Mouse (Mus musculus): Measurements from ENCODE around the gene Higd1c. TPM values are rescaled to one million over a fixed set of nuclear protein-coding genes. Genes with fewer than 3 reads are reported as not detected.
"Not testable (repeated sequence)": the region's sequence is repeated elsewhere in the genome, so short reads cannot be mapped to it uniquely, and the experiment has no call there.

Higd1c gene
- polyA plus RNA-seq, 1 experiment from 2014 or later = not detected

DNA sequence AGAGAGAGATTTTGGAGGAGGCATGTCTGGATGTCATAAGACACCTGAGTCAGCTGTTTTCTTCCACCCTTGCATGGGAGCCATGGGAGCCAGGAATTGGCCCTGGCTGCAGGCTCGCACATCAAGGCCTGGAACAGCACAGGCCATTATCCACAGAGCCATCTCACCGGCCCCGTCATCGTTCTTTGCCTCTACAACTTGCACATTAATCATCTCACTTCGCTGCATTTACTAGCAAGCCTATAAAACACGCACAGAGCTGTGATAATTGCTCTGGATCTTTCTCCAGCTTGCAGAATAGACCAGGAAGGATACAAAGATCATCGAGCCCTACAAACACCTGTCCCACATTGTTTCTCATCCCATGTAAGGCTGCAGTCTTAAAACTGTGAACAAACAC, 33.6 kb upstream of the Higd1c start:
- no peaks in the 10 kb centered on the region for H3K4me1 ChIP-seq (ENCODE audit: control insufficient read depth, insufficient read depth, low read length)
- 73% methylated on average over 7 of the region's 7 CpGs for WGBS
- no peak overlapping the region for H3K4me3 ChIP-seq (ENCODE audit: low read depth, low read length)
- no peaks in the 10 kb centered on the region for H3K9me3 ChIP-seq (ENCODE audit: control insufficient read depth, low read length)
- H3K4me2 ChIP-seq (ENCODE audit: low read depth) = no peak overlapping the region
- DNase-seq (ENCODE audit: low spot score) (no peak), ATAC-seq (ENCODE audit: insufficient read depth, low FRiP score, low TSS enrichment) (no peak)
- H3K27me3 ChIP-seq (ENCODE audit: control insufficient read depth, insufficient read depth, low read length) = no peaks in the 10 kb centered on the region
- H3K36me3 ChIP-seq (ENCODE audit: control insufficient read depth, insufficient read depth, low read length) = no peaks in the 10 kb centered on the region
- H3K27ac ChIP-seq (ENCODE audit: low read depth, low read length) = no peak overlapping the region
- no peak overlapping the region for H3K9ac ChIP-seq (ENCODE audit: low read length)

DNA sequence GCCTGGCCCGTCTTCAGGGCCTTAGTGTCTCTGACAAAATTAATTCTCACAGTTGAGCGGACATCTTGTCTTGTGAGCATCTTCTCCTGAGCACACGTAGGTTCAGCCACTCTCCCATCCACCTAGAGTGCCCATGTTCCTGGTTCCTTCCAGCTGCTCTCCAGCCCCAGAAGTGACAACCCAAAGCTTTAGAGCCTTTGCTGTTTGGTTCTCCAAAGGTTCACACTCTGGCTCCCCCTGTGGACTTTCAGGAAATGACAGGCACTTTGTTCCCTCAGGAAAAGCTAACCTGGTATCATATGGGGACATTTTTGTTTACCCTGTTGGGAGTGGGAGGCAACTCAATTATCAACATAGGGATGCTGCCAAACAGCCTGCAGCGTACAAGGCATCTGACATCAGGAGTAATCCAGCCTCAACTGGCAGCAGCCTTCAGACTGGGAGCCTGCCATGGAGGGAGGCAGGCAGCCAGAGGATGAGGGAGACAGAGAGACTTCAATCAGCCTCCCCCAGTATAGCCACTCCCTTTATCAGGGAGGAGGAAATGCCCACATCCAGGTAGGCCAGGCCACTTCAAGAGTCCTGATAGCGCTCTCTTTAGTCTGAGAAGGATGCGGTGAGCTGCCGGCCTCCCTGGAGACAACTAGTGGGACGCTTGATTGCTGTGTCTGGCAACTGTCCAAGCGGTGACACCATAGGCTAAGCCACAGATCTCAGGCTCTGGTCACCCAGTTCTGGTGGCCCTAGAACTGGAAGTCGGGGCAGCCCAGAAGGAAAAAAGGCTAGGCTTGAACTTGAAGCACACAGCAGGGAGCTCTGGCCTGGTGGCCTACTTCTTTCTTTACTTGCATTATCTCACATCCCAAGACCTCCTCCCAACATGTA, 32.0 kb upstream of the Higd1c start:
- H3K9me3 ChIP-seq (ENCODE audit: control insufficient read depth, low read length); ATAC-seq (ENCODE audit: insufficient read depth, low FRiP score, low TSS enrichment); DNase-seq (ENCODE audit: low spot score); H3K27ac ChIP-seq (ENCODE audit: low read depth, low read length); H3K4me1 ChIP-seq (ENCODE audit: control insufficient read depth, insufficient read depth, low read length); H3K4me2 ChIP-seq (ENCODE audit: low read depth); H3K27me3 ChIP-seq (ENCODE audit: control insufficient read depth, insufficient read depth, low read length); H3K4me3 ChIP-seq (ENCODE audit: low read depth, low read length); H3K36me3 ChIP-seq (ENCODE audit: control insufficient read depth, insufficient read depth, low read length); H3K9ac ChIP-seq (ENCODE audit: low read length): not testable (repeated sequence)
- 25% methylated on average over 2 of the region's 10 CpGs for WGBS

DNA sequence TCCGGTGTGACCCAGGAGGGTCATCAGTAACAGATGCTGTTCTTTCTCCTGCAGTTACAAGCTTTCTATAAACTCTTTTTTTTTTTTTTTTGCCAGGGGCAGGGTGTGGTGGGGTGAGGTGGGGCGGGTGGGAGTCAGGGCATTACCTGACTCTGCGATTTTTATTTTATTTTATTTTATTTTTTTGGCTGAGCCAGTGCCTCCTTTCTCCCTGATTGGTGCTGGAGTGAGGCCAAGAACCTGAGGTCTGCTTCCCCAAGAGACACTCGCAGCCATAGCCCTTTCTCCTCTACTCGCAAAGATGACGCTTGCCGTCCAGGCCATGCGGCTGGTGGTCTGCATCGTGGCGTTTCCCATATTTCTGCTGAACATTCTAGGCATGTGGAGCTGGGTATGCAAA, 29.7 kb upstream of the Higd1c start, which contains the start of gene Mettl7a3:
Gene Mettl7a3, plus strand, starts transcription at position 301 of the 400 bp plus-strand sequence.
- no peak within 1 kb of the TSS for H3K4me3 ChIP-seq (ENCODE audit: low read depth, low read length)
- no peak for ATAC-seq (ENCODE audit: insufficient read depth, low FRiP score, low TSS enrichment)
- 82% methylated on average over 10 of the region's 10 CpGs for WGBS
- no peaks in the 10 kb centered on the region for H3K4me1 ChIP-seq (ENCODE audit: control insufficient read depth, insufficient read depth, low read length)
- no peaks in the 10 kb centered on the region for H3K36me3 ChIP-seq (ENCODE audit: control insufficient read depth, insufficient read depth, low read length)
- no peaks in the 10 kb centered on the region for H3K9me3 ChIP-seq (ENCODE audit: control insufficient read depth, low read length)
- H3K27ac ChIP-seq (ENCODE audit: low read depth, low read length) = no peak within 1 kb of the TSS
- DNase-seq (ENCODE audit: low spot score) = no peak
- no peaks in the 10 kb centered on the region for H3K27me3 ChIP-seq (ENCODE audit: control insufficient read depth, insufficient read depth, low read length)
- H3K9ac ChIP-seq (ENCODE audit: low read length) = no peak within 1 kb of the TSS
- no peak within 1 kb of the TSS for H3K4me2 ChIP-seq (ENCODE audit: low read depth)

DNA sequence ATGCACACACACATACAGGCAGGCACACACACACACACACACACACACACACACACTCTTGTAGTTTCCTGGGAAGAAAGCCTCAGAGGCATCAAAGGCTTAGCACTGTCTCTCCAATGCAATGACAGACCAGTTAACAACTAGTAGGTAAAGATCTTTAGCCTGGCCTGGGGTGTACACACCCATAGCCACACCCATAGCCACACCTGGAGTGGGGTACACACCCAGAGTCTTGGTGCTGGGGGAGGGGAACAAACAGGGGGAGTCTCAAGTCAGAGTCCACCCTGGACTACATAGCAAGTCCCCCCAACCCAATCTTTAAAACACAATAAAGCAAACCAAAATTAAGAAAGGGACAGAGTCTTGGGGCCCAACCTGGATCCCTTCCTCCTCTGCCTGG, 27.0 kb upstream of the Higd1c start:
- H3K9ac ChIP-seq (ENCODE audit: low read length); H3K9me3 ChIP-seq (ENCODE audit: control insufficient read depth, low read length); H3K4me1 ChIP-seq (ENCODE audit: control insufficient read depth, insufficient read depth, low read length); H3K4me2 ChIP-seq (ENCODE audit: low read depth); H3K4me3 ChIP-seq (ENCODE audit: low read depth, low read length); H3K36me3 ChIP-seq (ENCODE audit: control insufficient read depth, insufficient read depth, low read length); H3K27me3 ChIP-seq (ENCODE audit: control insufficient read depth, insufficient read depth, low read length); H3K27ac ChIP-seq (ENCODE audit: low read depth, low read length); DNase-seq (ENCODE audit: low spot score); ATAC-seq (ENCODE audit: insufficient read depth, low FRiP score, low TSS enrichment): not testable (repeated sequence)

DNA sequence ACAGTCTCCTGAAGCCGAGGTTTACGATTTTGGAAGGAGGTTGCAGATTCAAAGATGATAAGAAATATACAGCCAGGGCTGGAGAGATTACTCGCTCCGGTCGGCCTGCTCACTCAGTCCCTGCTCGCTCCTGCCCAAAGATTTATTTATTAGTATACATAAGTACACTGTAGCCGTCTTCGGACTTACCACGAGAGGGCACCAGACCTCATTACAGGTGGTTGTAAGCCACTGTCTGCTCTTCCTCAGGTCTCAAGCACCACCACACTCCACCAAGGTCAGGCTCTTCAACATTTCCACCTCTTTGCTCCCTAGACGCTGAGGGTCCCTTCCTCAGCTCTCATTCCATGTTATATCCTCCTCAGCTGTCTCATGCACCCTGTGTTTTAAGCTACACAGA, 26.5 kb upstream of the Higd1c start:
- not testable (repeated sequence) for ATAC-seq (ENCODE audit: insufficient read depth, low FRiP score, low TSS enrichment); DNase-seq (ENCODE audit: low spot score); H3K9ac ChIP-seq (ENCODE audit: low read length); H3K27me3 ChIP-seq (ENCODE audit: control insufficient read depth, insufficient read depth, low read length); H3K4me1 ChIP-seq (ENCODE audit: control insufficient read depth, insufficient read depth, low read length); H3K9me3 ChIP-seq (ENCODE audit: control insufficient read depth, low read length); H3K4me3 ChIP-seq (ENCODE audit: low read depth, low read length); H3K27ac ChIP-seq (ENCODE audit: low read depth, low read length); H3K4me2 ChIP-seq (ENCODE audit: low read depth); H3K36me3 ChIP-seq (ENCODE audit: control insufficient read depth, insufficient read depth, low read length)
- 40% methylated on average over 10 of the region's 10 CpGs for WGBS

DNA sequence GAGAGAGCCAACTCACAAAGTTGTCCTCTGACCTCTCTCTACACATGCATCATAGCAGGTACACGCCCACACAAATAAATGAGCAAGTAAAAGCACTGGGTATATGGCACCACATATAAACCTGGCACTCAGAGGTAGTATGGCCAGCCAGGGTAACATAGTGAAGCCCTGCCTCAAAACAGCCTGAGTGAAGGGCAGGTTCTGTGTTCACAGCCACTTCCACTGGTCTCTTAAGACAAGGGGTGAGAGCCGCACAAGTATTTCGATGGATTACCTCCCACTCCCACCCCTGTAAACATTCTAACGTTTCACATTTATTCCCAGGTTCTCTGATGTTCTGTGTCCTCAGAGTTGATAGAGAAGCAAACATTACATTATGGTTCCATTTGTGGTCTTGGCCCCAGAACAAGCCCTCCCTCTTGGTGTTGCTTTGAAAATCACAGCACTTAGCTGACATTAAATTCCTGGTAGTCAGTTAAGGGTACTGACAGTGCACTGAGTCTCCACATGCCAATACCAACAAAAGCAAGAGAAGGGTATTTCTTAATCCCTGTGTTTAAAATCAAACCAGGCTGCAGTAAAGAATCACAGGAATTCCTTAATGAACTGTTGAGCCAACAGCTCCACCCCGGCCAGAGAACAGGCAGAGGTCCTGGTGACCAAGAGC, 22.9 kb upstream of the Higd1c start:
- not testable (repeated sequence) for H3K27ac ChIP-seq (ENCODE audit: low read depth, low read length); DNase-seq (ENCODE audit: low spot score); H3K4me1 ChIP-seq (ENCODE audit: control insufficient read depth, insufficient read depth, low read length); H3K9ac ChIP-seq (ENCODE audit: low read length); H3K36me3 ChIP-seq (ENCODE audit: control insufficient read depth, insufficient read depth, low read length); H3K4me3 ChIP-seq (ENCODE audit: low read depth, low read length); H3K9me3 ChIP-seq (ENCODE audit: control insufficient read depth, low read length); H3K27me3 ChIP-seq (ENCODE audit: control insufficient read depth, insufficient read depth, low read length); ATAC-seq (ENCODE audit: insufficient read depth, low FRiP score, low TSS enrichment); H3K4me2 ChIP-seq (ENCODE audit: low read depth)
- 82% methylated on average over 4 of the region's 5 CpGs for WGBS

DNA sequence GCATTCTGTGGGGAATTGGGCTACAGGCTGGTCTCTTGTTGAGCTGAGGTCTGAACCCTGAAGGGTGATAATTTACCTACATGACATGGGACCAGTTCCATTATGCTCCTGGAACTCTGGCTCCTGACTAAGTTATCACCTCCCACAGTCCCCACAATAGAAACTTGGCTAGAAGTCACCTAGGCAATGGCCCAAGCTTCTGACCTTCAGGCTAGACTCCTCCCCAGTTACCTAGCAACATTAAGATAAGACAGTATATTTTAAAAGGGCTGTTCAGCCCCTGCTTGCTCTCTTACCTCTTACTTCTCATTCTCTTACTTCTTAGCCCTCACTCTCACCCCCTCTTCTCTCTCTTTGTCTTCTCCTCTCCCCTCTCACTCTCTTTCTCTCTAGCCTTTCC, 18.9 kb upstream of the Higd1c start:
- H3K27ac ChIP-seq (ENCODE audit: low read depth, low read length) = no peak overlapping the region
- H3K9ac ChIP-seq (ENCODE audit: low read length) = no peak overlapping the region
- H3K36me3 ChIP-seq (ENCODE audit: control insufficient read depth, insufficient read depth, low read length) = no peaks in the 10 kb centered on the region
- H3K4me3 ChIP-seq (ENCODE audit: low read depth, low read length) = no peak overlapping the region
- H3K9me3 ChIP-seq (ENCODE audit: control insufficient read depth, low read length) = no peaks in the 10 kb centered on the region
- H3K4me1 ChIP-seq (ENCODE audit: control insufficient read depth, insufficient read depth, low read length) = no peaks in the 10 kb centered on the region
- ATAC-seq (ENCODE audit: insufficient read depth, low FRiP score, low TSS enrichment) = no peak
- H3K4me2 ChIP-seq (ENCODE audit: low read depth) = no peak overlapping the region
- H3K27me3 ChIP-seq (ENCODE audit: control insufficient read depth, insufficient read depth, low read length) = no peaks in the 10 kb centered on the region
- DNase-seq (ENCODE audit: low spot score) = no peak

DNA sequence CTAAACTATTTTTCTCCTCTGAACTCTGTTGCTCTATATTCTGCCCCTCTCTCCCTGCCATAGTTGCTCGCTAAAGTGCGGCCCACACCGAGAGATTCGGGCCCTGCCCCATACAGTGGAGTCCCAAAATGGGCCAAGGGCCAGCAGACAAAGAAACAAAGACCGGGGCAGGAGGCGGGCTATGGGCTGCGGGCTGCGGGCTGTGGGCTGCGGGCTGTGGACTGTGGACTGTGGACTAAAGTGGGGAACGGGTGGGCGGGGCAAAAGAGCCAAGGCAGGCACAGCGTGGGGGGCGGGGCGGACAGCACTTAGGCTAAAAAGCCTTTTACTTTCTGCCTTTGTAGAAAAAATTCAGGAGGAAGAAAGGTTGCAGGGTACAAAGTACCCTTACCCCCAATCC, 17.6 kb upstream of the Higd1c start:
- H3K9me3 ChIP-seq (ENCODE audit: control insufficient read depth, low read length) = no peaks in the 10 kb centered on the region
- H3K4me3 ChIP-seq (ENCODE audit: low read depth, low read length) = no peak overlapping the region
- no peak overlapping the region for H3K27ac ChIP-seq (ENCODE audit: low read depth, low read length)
- 68% methylated on average over 14 of the region's 14 CpGs for WGBS
- H3K36me3 ChIP-seq (ENCODE audit: control insufficient read depth, insufficient read depth, low read length) = no peaks in the 10 kb centered on the region
- no peak for ATAC-seq (ENCODE audit: insufficient read depth, low FRiP score, low TSS enrichment)
- H3K27me3 ChIP-seq (ENCODE audit: control insufficient read depth, insufficient read depth, low read length) = no peaks in the 10 kb centered on the region
- no peak overlapping the region for H3K4me2 ChIP-seq (ENCODE audit: low read depth)
- DNase-seq (ENCODE audit: low spot score) = no peak
- H3K4me1 ChIP-seq (ENCODE audit: control insufficient read depth, insufficient read depth, low read length) = no peaks in the 10 kb centered on the region
- no peak overlapping the region for H3K9ac ChIP-seq (ENCODE audit: low read length)

DNA sequence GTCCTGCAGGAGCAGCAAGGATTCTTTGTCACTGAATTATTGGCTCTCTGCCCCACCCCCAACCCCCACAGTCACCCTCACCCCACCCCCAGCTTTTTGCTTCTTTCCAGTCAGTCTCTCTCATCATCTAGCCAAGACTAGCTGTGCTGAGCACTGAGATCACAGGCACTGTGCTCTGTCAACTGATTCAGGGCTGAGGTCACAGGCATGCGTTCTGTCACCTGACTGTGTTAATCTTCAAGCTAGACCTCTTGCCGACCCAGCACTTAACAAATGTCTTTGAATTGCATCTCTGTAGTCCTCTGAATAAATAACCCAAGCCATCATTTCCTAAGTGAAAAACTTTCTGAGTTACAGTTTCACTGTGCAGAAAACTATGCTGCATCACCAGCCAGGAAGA, 14.8 kb upstream of the Higd1c start:
- no peaks in the 10 kb centered on the region for H3K9me3 ChIP-seq (ENCODE audit: control insufficient read depth, low read length)
- no peak overlapping the region for H3K27ac ChIP-seq (ENCODE audit: low read depth, low read length)
- no peak overlapping the region for H3K4me3 ChIP-seq (ENCODE audit: low read depth, low read length)
- DNase-seq (ENCODE audit: low spot score) (no peak), ATAC-seq (ENCODE audit: insufficient read depth, low FRiP score, low TSS enrichment) (no peak)
- H3K4me2 ChIP-seq (ENCODE audit: low read depth) = no peak overlapping the region
- no peaks in the 10 kb centered on the region for H3K27me3 ChIP-seq (ENCODE audit: control insufficient read depth, insufficient read depth, low read length)
- no peak overlapping the region for H3K9ac ChIP-seq (ENCODE audit: low read length)
- no peaks in the 10 kb centered on the region for H3K4me1 ChIP-seq (ENCODE audit: control insufficient read depth, insufficient read depth, low read length)
- 65% methylated on average over 2 of the region's 2 CpGs for WGBS
- H3K36me3 ChIP-seq (ENCODE audit: control insufficient read depth, insufficient read depth, low read length) = no peaks in the 10 kb centered on the region

All from neural tube, embryonic 11.5 days (tissue).